Mouse (Mus musculus) yolk sac, embryonic 10.5 days (tissue): ENCODE measurements at regions not wholly inside any gene's neighbourhood (a gene's known extent, or its start where the extent isn't known, plus 50 kb on each side); places are given as distances from the start of the nearest gene placed in this dataset.

Experiments
- DNase-seq: peaks from one replicate; pipeline ENCODE4 v3.0.0-alpha.2; 2017; ENCODE audit warnings: low spot score

DNA sequence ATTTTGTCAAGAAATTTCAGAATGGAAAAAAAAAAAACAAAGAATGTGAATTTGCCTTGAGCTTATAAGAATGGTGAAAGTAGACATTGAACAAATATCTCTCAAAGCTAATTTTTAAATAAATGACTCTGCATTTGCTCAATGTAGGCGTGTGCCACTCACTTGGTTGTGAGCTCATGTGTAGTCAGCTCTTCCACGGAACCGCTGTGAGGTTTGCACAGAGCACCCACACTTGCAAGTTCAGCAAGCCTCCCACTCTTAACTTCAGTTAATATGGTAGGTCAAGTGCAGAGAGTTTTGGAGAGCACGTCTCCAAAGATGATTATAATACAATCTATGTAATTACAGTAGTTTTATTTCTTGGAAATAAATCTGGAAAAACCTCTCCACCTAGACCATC, 479.9 kb upstream of the Mef2c start:
- DNase-seq = no peak

DNA sequence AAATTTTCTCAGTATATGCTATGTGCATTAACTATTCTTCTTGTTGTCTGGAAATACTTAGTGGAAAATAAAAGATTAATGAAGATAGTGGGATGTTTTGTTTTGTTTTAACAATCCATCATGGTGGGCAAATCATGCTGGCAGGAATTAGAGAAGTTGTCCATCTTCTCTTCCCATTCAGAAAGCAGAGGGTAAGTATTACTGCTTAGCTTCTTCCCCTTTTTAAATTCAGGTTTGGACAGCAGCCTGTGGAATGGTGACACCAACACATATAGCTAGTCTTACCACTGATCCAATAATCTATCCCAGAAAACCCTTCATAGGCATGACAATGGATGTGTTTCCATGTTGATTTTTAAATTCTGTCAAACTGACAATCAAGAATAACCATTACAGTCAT, 467.9 kb upstream of the Mef2c start:
- DNase-seq = no peak

DNA sequence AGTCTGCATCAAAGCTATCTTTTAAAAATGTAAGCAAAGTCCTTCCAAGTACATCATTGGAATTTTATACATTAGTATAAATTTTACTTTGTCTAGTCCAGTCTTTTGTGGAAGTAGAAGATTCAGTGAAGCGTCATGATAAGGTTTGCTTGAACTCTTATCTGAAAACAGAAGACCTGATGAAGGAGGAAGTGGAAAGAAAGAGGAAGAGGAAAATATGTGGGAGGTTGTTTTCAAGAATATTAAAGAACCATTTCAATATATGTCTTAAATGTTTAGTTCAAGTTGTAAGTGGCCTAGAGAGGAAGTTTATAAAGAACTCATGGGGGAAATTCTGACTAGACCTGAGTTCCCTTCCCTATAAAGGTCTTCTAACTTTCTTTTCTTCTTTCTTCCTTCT, 462.3 kb upstream of the Mef2c start:
- no peak for DNase-seq

DNA sequence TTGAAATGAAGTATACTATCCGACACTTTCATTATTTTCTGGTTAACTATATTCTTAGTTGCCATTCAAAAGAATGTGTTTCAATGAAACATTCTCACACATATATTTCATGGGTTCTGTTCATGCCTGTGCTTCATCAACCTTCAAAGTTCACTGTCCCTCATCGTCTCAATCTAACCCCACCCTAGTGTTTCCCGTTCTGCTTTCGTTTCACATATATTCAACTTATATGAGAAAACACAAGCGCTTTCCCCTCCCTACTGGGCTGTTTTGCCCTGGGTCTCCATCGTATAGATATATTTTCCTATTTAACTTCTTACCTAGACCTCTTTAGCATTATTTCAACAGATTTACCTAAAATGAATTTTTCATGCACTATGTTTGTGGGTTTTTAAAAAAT, 458.3 kb upstream of the Mef2c start:
- no peak for DNase-seq

DNA sequence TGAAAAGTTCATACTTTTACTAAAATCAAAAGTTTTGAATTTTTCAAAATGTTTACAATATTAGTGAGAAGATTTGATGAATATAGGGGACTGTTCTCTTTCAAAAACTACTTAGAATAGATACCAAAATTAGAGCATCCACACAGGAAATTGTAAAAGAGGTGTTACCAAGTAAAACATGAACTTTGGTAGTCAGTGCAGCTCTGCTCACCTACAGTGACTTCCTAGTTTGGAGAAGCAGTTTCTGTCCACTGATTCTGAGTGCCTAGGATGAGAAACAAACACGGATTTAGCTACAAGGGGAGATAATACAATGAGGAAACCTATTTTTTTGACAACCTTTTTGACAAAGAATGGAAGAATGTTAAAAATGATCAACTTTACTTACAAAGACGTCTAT, 457.9 kb upstream of the Mef2c start:
- no peak for DNase-seq

DNA sequence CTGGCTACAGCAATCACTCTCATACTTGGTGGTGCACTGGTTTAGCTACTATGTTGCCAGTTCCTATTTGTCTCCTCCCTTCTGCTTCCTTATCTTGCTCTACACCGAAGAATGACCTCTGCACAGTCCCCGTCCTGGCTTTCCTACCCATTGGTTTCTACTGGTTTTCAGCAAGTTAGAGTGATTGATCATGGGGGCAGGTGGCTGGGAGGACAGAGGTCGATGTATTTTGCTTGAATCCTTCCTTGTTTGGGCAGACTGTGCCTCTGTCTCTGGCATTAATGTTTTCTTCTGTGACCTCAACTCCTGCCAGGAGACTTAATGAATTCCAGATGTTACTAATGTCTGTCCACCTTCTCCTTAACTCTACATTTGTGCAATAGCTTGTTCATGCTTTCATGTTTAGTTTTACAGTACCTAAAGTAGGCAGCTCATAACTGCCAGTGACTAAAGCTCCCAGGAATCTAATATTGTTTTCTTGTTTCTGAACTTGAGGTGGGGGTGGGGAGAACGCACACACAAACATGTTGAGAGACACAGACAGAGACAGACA, 457.2 kb upstream of the Mef2c start:
- peak; percentile 5 for DNase-seq

DNA sequence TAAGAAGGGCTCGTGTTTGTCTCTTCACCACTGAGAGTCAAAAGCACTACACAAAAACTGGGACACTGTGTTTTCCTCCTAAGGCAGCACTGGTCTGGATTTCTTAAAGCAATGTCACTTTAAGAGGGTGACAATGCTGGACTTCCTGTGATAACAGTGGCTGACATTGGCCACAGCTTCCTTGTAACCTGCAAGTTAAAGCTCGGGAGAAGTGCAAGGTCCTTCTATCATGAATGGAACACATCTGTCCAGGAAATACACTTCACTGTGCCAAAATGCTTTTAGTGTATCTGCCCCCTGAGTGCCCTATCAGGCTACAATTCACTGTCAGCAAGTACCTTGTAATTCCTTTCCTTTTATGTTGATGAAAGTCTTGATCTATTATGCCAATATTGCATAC, 448.0 kb upstream of the Mef2c start:
- no peak for DNase-seq

DNA sequence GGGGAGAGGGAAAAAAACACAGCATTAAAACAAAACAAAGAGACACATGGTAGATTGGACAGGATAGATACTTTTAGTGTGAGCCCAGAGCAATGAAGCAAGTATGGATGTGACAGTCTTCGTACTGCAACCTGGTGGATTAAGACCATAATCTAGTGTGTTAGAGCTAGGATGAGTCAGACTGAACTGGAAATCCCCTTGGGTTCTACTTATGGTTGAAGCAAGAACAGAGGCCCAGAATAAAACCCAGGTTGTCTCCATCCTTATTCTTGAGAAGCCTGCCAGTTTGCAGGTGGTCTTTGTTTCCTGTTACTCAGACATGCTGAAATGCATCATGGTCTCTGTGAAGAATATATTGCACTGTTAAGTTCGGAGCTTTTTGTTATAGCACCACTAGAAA, 447.4 kb upstream of the Mef2c start:
- DNase-seq = no peak

DNA sequence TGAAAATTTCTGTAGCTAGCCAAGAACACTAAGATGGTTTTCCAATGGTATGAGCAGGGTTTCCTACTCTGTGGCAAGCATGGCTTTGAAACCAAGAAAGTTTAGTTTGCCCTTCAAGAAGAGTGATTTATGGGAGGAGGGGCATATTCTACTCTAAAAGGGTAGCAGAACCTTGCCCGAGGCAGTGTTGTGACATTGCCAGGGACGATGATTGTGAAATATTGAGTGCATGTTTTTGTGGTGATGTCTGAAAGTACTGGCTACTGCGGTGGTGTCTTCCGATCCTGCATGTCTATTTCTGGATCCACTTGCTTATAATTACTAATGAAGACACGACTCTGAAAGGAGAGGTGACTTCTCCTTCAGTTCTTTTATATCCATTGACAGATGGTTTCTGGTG, 439.1 kb upstream of the Mef2c start:
- no peak for DNase-seq

DNA sequence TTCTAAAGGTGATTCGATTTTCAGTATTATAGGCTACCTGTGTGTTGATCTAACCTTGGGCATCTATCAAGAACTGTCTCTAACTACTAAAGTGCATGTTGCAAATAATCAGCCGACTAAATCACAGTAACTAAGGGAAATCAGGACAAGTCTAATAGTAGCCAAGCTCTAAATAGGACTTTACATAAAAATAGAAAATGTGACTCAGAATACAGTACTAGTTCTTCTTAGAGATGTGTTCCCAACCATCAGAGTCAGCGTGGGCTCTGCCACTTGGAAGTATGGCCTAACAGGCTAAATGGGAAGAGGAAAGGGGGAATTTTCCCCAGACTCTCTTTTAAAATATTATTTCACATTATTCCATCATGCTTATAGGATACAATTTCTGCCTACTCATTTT, 438.6 kb upstream of the Mef2c start:
- no peak for DNase-seq

DNA sequence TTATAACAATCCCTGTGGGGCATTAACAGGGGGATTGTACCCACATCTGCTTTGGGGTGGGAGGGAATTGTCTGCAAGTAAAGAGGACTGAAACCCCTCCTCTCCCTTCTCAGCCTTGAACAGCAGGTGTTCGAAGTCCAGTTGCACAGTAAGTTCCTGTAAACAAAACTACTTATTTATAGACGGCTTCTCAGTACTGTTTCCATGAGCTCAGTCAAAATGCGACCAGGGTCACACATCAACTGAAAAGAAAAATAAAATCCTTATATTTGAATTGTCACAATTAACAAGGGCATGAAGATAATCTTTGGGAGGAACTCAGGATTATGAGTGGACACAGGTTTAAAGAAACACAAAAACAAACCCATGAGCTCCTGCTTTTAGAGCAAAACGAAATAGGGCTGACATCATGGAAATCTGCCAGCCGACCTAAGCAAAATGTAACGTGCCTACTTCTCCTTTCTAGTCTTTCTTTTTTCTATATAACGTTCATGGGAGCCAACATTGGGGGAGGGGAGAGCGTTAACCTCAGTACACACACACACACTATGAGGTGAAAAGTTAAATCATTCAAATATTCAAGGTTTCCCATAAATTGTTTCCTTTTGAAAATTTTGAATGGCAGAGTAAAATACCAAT, 437.6 kb upstream of the Mef2c start:
- no peak for DNase-seq

DNA sequence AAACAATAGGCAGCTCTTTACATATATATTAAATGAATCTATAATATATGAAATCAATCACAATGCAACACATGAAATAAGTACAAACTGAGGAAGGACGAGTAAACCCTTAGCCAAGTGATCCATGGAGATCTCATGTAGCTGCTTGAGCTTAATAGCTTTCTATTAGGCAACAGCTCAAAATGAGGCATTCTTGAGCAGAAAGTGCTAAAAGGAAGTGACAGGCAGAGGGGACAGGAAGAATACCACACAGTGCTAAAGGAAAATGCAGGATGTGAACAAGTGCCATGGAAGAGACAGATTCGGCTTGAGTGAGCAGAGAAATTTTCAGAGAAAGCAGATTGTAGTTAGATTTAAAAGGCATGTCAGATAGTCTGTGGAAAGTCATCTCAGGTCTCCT, 436.3 kb upstream of the Mef2c start:
- DNase-seq = no peak

DNA sequence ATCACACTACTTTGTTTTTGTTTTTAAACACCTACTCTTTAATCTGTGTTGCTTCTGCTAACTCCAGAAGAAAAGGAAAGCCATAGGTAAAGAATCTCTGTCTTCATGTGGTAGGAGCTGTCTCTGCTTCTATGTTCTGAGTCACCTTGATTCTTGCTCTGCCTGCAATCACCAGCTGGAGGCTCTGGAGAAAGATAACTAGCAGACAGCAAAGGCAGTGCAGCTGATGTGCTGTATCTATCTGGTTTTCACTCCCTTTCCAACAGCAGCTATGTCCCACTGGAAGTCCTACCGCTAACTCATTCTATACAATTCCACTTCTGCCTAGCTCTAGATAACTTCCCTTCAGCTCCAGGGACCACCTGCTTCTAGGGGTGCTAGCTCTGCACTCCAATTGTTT, 435.2 kb upstream of the Mef2c start:
- DNase-seq = no peak

DNA sequence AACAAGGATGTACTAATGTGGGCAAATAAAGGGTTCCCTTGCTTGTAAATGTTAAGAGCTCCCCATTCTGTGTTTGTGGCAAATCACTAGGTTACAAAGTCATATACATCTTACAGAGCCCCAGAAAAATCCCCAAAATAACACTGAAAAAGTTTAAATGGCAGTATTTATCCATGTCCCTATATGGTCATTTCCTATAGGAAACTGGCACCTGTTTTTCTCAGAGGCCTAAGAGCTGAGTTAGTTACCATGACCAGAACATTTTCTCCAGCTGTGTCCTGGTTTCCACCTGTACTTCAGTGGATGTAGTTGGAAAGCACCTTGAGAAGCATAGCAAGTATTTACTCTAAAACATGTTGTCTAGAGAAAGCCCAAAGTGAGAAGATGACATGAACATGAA, 434.5 kb upstream of the Mef2c start:
- DNase-seq = no peak

DNA sequence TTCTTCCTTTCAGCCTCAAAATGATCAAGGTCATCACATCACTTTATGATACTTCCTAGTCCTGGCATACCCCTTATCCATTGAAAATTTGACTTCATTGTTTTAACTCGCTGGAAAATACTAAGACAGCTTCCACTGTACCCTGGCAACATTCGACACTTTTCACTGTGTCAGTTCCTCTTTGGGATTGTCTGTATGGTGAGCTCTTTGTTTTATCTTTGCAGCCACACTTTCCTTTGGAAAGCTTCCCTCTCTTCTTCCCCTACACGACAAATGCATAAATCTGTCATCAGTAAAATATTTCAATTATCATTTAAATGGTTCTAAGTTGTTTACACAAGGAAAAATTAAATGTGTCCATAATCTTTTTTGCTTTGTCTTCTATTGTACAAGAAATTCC, 431.8 kb upstream of the Mef2c start:
- DNase-seq = no peak

DNA sequence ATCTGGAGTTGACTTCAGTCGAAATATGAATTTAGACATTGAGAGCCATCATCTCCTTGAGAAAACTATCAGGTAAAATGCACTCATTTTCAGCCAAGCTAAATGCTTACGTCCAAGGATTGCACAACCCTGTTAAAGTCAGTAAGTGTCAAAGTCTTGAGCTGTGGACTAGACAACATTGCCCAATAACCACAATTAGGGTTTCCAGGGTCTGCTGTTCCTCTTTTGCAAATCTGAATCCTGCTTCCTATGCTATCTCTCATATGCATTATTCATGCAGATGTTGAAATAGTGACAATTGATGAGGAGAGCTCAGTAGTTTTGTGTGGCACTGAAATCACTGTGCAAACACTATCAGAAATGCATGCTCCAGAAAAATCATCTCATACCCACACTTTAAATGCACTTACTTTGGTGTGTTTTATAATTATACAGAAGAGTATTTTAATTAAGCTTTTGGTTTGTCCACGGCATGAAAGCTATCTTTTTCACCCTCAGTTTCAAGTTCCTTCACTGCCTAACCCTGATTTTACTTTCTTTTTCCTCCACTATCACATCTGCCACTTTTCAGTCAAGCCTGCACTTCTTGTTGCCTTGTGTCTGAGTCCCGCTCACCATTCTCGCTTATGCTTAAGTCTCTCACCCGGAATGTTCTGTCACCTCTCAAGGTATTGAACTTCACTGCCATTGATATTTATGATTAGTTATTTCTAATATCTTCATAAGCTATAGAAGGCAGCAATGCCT, 429.4 kb upstream of the Mef2c start:
- DNase-seq = no peak

DNA sequence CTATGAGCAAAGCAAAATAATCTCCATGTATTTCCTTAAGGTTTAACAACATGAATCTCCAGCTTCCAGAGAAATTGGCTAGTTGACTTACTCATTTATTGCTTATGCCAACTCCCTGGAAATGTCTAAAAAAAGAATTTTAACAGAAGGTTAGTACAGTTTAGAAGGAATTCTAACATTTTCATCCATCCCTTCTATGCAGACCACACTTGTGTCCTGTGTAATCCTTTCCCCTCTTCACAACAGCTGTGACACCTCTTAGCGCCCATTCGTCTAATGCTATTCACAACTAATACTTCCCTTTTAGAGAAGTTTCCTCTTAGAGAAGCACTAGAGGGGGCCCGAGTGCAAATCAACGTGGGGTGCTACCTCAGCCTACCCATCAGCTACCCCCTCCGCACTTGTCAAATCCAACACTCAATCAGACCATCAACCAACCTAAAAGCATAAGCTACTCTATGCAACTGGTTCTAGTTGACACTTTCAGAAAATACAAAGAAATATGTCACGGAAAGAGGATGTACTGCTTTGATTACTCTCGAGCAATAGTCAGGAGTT, 428.4 kb upstream of the Mef2c start:
- no peak for DNase-seq

DNA sequence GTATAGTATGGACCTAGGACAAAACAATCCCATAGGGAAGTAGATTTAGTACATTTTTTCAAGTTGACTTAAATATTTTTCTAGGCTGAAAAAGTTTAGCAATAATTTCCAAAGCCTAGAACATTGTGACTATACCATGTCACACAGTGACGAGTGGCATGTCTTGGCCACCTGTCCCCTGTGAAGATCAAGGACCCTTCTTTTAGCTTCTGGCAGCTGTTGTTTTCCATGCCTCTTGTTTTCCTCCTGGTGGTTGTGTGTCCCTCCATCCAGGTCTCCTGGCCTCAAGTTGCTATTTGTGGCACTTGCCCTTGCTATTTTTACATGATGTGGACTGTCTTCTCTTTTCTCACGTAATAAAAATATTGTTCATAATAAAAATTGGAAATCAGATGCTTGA, 427.2 kb upstream of the Mef2c start:
- DNase-seq = no peak

DNA sequence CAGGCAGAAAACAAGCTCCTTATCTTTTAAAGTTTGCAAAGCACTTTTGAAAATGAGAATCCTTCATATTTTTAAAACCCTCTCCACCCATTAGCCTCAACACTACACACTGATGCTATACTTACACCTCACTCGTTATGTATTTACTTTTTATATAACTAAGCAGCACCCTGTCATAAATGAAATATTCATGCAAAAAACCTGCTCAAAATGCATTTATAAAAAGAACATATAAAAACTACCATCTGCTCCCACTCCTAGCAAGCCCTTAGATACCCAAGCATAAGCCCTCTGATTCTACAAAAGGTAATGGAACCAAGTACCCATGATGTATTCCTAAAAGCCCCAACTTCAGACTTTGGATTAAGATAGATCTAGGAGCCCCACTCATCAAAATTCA, 426.7 kb upstream of the Mef2c start:
- DNase-seq = no peak

DNA sequence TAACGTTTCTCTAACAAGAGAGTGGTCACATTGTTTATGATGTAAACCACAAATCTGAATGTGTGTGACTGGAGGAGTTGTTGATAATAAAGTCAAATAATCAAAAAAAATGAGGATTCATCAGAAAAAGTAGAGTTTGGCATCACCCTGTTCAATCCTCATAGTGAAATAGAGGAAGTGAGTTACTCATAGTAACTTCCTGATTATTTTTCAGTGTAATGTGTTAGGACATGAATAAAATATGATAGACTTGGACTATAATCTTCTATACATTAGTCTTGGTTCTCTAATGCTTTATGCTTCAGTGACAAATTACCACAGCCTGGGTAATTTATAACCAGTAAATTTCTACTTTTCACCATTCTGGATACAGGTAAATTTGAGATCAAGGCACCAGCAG, 424.5 kb upstream of the Mef2c start:
- DNase-seq = no peak

DNA sequence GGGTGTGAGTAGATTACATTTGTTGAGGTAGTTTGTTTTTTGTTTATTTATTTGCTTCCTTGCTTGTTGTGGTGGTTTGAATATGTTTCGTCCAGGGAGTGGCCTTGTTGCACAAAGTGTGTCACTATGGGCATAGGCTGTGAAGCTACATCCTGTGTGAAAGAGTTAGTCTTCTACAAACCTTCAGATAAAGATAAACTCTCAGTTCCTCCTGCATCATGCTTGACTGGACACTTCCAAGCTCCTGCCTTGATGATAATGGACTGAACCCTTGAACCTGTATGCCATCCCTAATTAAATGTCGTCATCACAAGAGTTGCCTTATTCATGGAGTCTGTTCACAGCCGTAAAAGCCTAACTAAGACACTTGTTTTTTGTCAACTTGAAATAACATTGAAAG, 418.9 kb upstream of the Mef2c start:
- no peak for DNase-seq

DNA sequence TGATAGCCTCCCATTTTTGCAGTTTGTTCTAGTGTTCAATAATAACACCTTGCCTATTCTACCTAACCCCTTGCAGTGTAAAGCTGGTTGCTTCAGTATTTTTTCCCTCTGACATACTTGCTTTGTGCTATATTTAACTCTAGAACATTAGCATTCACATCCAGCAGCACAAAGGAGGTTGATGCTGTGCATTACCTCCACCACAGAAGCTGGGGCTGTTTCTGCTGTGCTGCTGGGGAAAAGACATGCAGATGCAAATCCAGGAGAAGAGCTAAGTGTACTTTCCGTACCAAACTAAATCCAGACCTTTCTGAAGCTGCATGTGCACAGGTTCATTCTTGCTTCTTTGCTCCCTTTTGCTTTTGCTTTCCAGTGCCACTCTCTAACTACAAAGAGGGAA, 403.9 kb upstream of the Mef2c start:
- DNase-seq = no peak

DNA sequence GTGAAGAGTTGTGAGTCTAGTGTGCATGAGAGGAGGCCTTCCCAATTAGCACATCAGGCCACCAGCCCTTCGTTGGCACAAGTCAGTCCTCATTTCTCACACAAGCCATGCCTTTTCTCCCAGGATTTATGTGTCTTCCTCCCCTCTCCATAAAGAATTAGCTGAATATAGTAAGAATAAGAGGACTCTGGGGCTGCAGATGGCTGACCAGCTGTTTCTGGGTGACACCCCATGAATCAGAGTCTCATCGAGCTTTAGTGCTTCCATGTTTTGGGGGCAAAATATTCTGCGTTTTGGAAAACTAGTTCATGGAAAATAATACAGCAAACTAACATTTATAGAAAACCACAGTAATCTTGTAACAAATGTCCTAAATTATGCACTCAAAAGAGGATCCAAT, 393.2 kb upstream of the Mef2c start:
- no peak for DNase-seq

DNA sequence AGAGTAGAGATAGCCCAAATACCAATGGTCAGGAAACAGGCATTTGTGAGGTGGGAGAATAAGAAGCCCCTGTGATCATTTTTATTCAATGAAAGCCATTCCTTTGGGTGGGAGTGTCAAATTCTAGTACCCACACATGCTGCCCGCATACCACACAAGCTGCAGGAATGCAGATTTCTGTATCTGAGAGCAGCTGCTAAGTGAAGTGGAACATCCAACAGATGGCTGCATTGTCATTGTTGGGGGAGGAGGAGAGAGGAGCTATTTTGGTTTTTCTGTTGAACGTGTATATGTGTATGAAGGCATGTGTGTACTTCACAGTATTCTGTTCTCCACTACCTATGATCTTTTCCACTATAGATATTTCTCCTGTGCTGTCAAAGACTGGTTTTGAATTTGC, 392.3 kb upstream of the Mef2c start:
- no peak for DNase-seq
